ENCODE assay signal across 8 mouse cellular contexts in genomic region chr5:21736956-21737585, GRCm38 (mm10). TPM values are rescaled to one million over a fixed set of nuclear protein-coding genes. Genes with fewer than 3 reads are reported as not detected.
A peak's percentile ranks its signal among the peaks of the same experiment; 100 is the strongest.
DNase-seq lines count a peak whose midpoint lies in the region; ATAC-seq and TF ChIP-seq lines count a peak whose summit lies in the region.

TSS of gene Pmpcb (plus strand) at chr5:21737141.

- H3K9me3 ChIP-seq in forebrain, embryonic 10.5 days, result no peaks in the 10 kb centered on the region
- H3K9me3 ChIP-seq in heart, embryonic 15.5 days (replicated peaks), result no peaks in the 10 kb centered on the region
- H3K9me3 ChIP-seq in liver, embryonic 14.5 days (ENCODE audit: control insufficient read depth, low read length), result no peaks in the 10 kb centered on the region
- H3K9me3 ChIP-seq in neural tube, embryonic 11.5 days (ENCODE audit: control insufficient read depth, low read length), result no peaks in the 10 kb centered on the region
- no peaks in the 10 kb centered on the region for H3K9me3 ChIP-seq in stomach, postnatal 0 days (ENCODE audit: control insufficient read depth, low read length)

- peak within 1 kb of the TSS; percentile 88 for H3K9ac ChIP-seq in heart, embryonic 15.5 days
- peak within 1 kb of the TSS; percentile 84 for H3K9ac ChIP-seq in liver, embryonic 14.5 days (replicated peaks)
- H3K9ac ChIP-seq in neural tube, embryonic 11.5 days (ENCODE audit: low read length), result peak within 1 kb of the TSS; percentile 91
- peak within 1 kb of the TSS; percentile 91 for H3K9ac ChIP-seq in stomach, postnatal 0 days (ENCODE audit: low read length)

- under 1% methylated on average over 42 of the region's 42 CpGs for WGBS in forebrain, embryonic 10.5 days
- under 1% methylated on average over 42 of the region's 42 CpGs for WGBS in heart, embryonic 15.5 days
- under 1% methylated on average over 42 of the region's 42 CpGs for WGBS in liver, embryonic 14.5 days (ENCODE audit: insufficient replicate concordance)
- under 1% methylated on average over 42 of the region's 42 CpGs for WGBS in neural tube, embryonic 11.5 days
- WGBS in stomach, postnatal 0 days, result under 1% methylated on average over 41 of the region's 42 CpGs

- H3K36me3 ChIP-seq in forebrain, embryonic 10.5 days (replicated peaks), result peaks cover 37% of the 10 kb centered on the region
- peaks cover 28% of the 10 kb centered on the region for H3K36me3 ChIP-seq in heart, embryonic 15.5 days
- H3K36me3 ChIP-seq in liver, embryonic 14.5 days (replicated peaks; ENCODE audit: control insufficient read depth, insufficient read depth, low read depth), result peaks cover 6% of the 10 kb centered on the region
- H3K36me3 ChIP-seq in neural tube, embryonic 11.5 days (ENCODE audit: control insufficient read depth, insufficient read depth, low read length), result no peaks in the 10 kb centered on the region
- peaks cover 13% of the 10 kb centered on the region for H3K36me3 ChIP-seq in stomach, postnatal 0 days (ENCODE audit: control insufficient read depth, insufficient read depth, low read length)

- peak within 1 kb of the TSS; percentile 97 for H3K27ac ChIP-seq in forebrain, embryonic 10.5 days
- peak within 1 kb of the TSS; percentile 73 for H3K27ac ChIP-seq in heart, embryonic 15.5 days
- H3K27ac ChIP-seq in liver, embryonic 14.5 days, result no peak within 1 kb of the TSS; the same call in 1 of the 2 replicates
- H3K27ac ChIP-seq in neural tube, embryonic 11.5 days (ENCODE audit: low read depth, low read length), result peak within 1 kb of the TSS; percentile 72; the same call in 1 of the 2 replicates
- H3K27ac ChIP-seq in stomach, postnatal 0 days (replicated peaks), result peak within 1 kb of the TSS; percentile 83

- DNase-seq in c-Kit-negative CD71-positive TER-119-positive erythroid progenitor cells, embryonic 14.5 days (ENCODE audit: low read depth, low spot score), result peak; percentile 79
- DNase-seq in forebrain, embryonic 10.5 days (ENCODE audit: extremely low spot score, low spot score), result peak; percentile 87
- DNase-seq in kidney, postnatal 25 days, result peak; percentile 90 to 92
- peak; percentile 70 to 77 (median 72) for DNase-seq in liver, embryonic 14.5 days (ENCODE audit: low read depth in 3 of 3, low spot score in 3 of 3)
- DNase-seq in neural tube, embryonic 11.5 days (ENCODE audit: low spot score), result peak; percentile 88
- DNase-seq in stomach, postnatal 0 days (ENCODE audit: low spot score), result peak; percentile 87

- peak within 1 kb of the TSS; percentile 68 for H3K4me2 ChIP-seq in heart, embryonic 15.5 days
- peak within 1 kb of the TSS; percentile 87 for H3K4me2 ChIP-seq in liver, embryonic 14.5 days (ENCODE audit: low read depth)
- peak within 1 kb of the TSS; percentile 82 for H3K4me2 ChIP-seq in neural tube, embryonic 11.5 days (ENCODE audit: low read depth)
- peak within 1 kb of the TSS; percentile 74 for H3K4me2 ChIP-seq in stomach, postnatal 0 days (replicated peaks; ENCODE audit: low read depth)

- peak; percentile 89 for ATAC-seq in CD4-positive, CD25-positive, alpha-beta regulatory T cell, adult 4 months
- ATAC-seq in heart, embryonic 15.5 days (replicated peaks; ENCODE audit: insufficient number of reproducible peaks, insufficient read depth, low FRiP score, low read depth), result peak; percentile 78
- peak; percentile 83 for ATAC-seq in liver, embryonic 14.5 days (ENCODE audit: insufficient read depth)
- ATAC-seq in neural tube, embryonic 11.5 days (ENCODE audit: insufficient read depth, low FRiP score, low TSS enrichment), result peak; percentile 54
- ATAC-seq in stomach, postnatal 0 days (ENCODE audit: low FRiP score, low TSS enrichment), result peak; percentile 91

- H3K27me3 ChIP-seq in forebrain, embryonic 10.5 days (ENCODE audit: poor library complexity, severe bottlenecking), result no peaks in the 10 kb centered on the region
- H3K27me3 ChIP-seq in heart, embryonic 15.5 days, result no peaks in the 10 kb centered on the region
- no peaks in the 10 kb centered on the region for H3K27me3 ChIP-seq in liver, embryonic 14.5 days (ENCODE audit: control insufficient read depth, insufficient read depth, low read length)
- H3K27me3 ChIP-seq in neural tube, embryonic 11.5 days (ENCODE audit: control insufficient read depth, insufficient read depth, low read length), result no peaks in the 10 kb centered on the region
- no peaks in the 10 kb centered on the region for H3K27me3 ChIP-seq in stomach, postnatal 0 days (ENCODE audit: control insufficient read depth, insufficient read depth, low read length)

- TF ChIP-seq CTCF in liver, embryonic 14.5 days (IDR thresholded peaks at IDR 0.05; ENCODE audit: low read depth), result peak; percentile 97
- TF ChIP-seq CTCF in stomach, postnatal 0 days (IDR thresholded peaks at IDR 0.05; ENCODE audit: low read depth), result peak; percentile 94

- no peak for TF ChIP-seq EP300 in liver, embryonic 14.5 days (IDR thresholded peaks at IDR 0.05; ENCODE audit: low read depth)
- TF ChIP-seq EP300 in stomach, postnatal 0 days (optimal IDR thresholded peaks at IDR 0.05), result no peak

- peaks cover 42% of the 10 kb centered on the region for H3K4me1 ChIP-seq in forebrain, embryonic 10.5 days
- peaks cover 14% of the 10 kb centered on the region for H3K4me1 ChIP-seq in heart, embryonic 15.5 days (replicated peaks)
- H3K4me1 ChIP-seq in liver, embryonic 14.5 days (replicated peaks; ENCODE audit: control insufficient read depth in 2 of 2, insufficient read depth in 2 of 2, low read length in 1 of 2), result peaks cover 0 to 7% of the 10 kb centered on the region in 2 experiments; a peak in 2 of 4 replicates
- peaks cover 6% of the 10 kb centered on the region for H3K4me1 ChIP-seq in neural tube, embryonic 11.5 days (ENCODE audit: control insufficient read depth, insufficient read depth, low read length)
- H3K4me1 ChIP-seq in stomach, postnatal 0 days (replicated peaks; ENCODE audit: control insufficient read depth, insufficient read depth), result peaks cover 2% of the 10 kb centered on the region; the same call in 1 of the 2 replicates

- peak within 1 kb of the TSS; percentile 90 for H3K4me3 ChIP-seq in forebrain, embryonic 10.5 days
- peak within 1 kb of the TSS; percentile 88 for H3K4me3 ChIP-seq in heart, embryonic 15.5 days
- H3K4me3 ChIP-seq in liver, embryonic 14.5 days (ENCODE audit: insufficient read depth in 1 of 2, low read depth in 2 of 2, low read length in 2 of 2), result peak within 1 kb of the TSS; percentile 84 to 93
- H3K4me3 ChIP-seq in neural tube, embryonic 11.5 days (ENCODE audit: low read depth, low read length), result peak within 1 kb of the TSS; percentile 94
- peak within 1 kb of the TSS; percentile 95 for H3K4me3 ChIP-seq in stomach, postnatal 0 days (ENCODE audit: low read depth, low read length)

RNA-seq across cellular contexts. Expression of gene Pmpcb, which starts in this region (rescaled TPM):
- polyA plus RNA-seq in CD4-positive, CD25-positive, alpha-beta regulatory T cell, adult 4 months (2017; shearing (Covaris generic)), result 10 to 100 TPM; 81.7 to 86.2 TPM
- 83.9 and 87.3 TPM in 2 replicates for polyA plus RNA-seq in forebrain, embryonic 10.5 days (2016; fragmentation: Nextera tagmentation; extraction: Ambion mirVana)
- polyA plus RNA-seq in heart, embryonic 15.5 days (2015; fragmentation: Nextera tagmentation; extraction: Ambion mirVana), result 130 and 140 TPM in 2 replicates
- 24.2 and 34.2 TPM in 2 replicates for polyA plus RNA-seq in liver, embryonic 14.5 days (2012; rRNA removed)
- 47.9 and 48.8 TPM in 2 replicates for polyA plus RNA-seq in liver, embryonic 14.5 days (2014; fragmentation: Nextera tagmentation; extraction: Ambion mirVana)
- polyA plus RNA-seq in neural tube, embryonic 11.5 days (2014; fragmentation: Nextera tagmentation; extraction: Ambion mirVana), result 96.1 and 103 TPM in 2 replicates
- 53.6 and 56.7 TPM in 2 replicates for polyA plus RNA-seq in stomach, postnatal 0 days (2015; fragmentation: Nextera tagmentation; extraction: Ambion mirVana)
